Mouse (Mus musculus): ENCODE data around the gene Pld5.

Pld5 gene

GRCm38 (mm10) chr1:176167784-176168183, 107.3 kb downstream of the Pld5 start:
- in situ Hi-C loops (cut with MboI, MseI), result no loop called here

GRCm38 (mm10) chr1:176167114-176167513, 108.0 kb downstream of the Pld5 start:
- in situ Hi-C loops (cut with MboI, MseI), result no loop called here

GRCm38 (mm10) chr1:176145306-176145705, 129.8 kb downstream of the Pld5 start:
- in situ Hi-C loops (cut with MboI, MseI), result no loop called here

DNA sequence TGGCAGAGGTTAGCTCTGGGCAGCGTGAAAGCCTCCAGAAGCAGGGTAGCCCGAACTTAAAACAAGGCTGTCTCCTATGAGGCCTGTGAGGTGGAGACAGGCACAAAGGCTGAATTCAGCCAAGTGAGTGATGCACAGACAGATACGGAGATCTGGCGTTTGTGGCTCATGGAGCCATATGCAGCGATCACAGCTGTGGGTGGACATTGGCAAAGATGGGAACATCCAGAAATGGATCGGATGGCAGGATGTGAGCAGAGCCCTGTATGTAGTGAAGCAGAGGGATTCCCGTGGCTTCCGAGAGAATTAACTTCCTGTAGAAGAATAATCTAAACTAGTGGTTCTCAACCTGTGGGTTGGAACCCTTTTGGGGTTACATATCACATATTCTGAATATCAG, 140.7 kb downstream of the Pld5 start:
- in situ Hi-C loops (cut with MboI, MseI), result no loop called here

DNA sequence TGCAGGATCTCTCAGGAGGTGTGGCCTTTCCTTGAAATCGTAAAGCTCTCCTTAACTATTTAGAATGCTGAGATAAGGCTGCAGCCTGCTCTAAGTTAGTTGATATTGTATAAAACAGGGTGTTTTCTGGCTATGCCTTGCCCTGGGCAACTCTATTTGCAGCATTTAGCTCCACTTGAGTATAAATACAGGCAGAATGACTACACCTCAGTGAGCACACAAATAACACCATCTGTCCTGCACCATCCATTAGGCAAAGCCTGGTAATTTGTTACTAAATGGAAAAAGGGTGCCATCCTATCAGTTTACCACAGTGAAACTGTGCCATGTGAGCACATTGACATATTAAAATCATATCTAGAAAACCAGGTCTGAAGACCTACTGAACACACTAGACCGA, 149.3 kb downstream of the Pld5 start:
- in situ Hi-C loops (cut with MboI, MseI), result no loop called here

- in situ Hi-C loops (cut with MboI, MseI), result loop anchor here (5.0 kb wide), 1 partner anchor 83 kb away; no protein-coding TSS in a partner anchor
These were observed 150.7 kb downstream of the Pld5 start for GRCm38 (mm10) chr1:176124441-176124840.

GRCm38 (mm10) chr1:176123781-176124180, 151.3 kb downstream of the Pld5 start:
- in situ Hi-C loops (cut with MboI, MseI), result loop anchor here (5.0 kb wide), 1 partner anchor 84 kb away; no protein-coding TSS in a partner anchor

- in situ Hi-C loops (cut with MboI, MseI), result loop anchor here (10.0 kb wide), 1 partner anchor 1701 kb away; no protein-coding TSS in a partner anchor
These were observed 159.5 kb downstream of the Pld5 start for GRCm38 (mm10) chr1:176115604-176116003.

DNA sequence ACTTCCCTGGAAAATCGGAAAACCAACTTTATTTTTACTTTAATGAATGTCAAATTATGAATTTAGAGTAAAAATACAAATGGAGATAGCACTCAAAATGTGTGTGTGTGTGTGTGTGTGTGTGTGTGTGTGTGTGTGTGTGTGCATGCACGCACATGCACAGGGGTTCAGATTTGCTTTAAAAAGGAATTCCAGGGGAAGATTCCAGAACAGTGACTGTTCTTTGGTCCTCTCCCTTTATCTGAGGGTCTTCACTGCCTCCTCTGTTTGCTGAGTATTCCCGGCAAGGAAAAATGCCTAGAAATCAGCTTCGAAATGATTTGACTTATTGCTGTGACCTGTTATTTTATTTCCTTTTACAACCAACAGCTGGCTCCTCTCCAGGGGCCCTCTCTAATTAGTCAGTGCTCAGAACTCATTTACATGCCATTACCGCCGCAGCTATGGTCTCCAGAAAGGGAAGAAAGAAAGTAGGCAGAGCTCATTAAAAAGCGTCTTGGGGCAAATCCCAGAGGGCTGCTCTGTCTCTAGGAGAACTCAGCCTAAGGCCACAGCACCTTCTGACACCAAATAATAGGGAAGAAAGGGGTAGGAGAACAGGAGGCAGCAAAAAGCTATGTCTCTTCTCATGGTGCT, 176.3 kb downstream of the Pld5 start:
- in situ Hi-C loops (cut with MboI, MseI), result no loop called here

DNA sequence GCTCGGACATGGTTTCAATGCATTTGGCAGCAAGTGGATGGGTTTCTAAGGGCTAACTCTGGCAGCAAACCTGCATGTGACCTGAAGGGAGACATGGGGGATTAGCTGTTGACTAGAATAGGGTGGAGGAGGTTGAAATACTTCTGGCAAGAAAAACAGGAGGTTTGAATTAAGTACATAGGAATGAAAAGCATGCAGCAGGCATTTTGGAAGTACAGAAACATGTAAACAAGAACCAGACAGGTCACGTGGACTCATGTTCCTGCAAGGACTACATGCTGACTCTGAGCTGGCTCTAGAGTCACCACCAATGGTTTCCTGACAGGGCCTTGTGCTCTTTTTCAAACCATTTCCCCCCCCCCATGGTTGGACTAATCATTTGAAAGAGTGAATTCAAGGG, 183.0 kb downstream of the Pld5 start:
- in situ Hi-C loops (cut with MboI, MseI), result no loop called here

GRCm38 (mm10) chr1:176089382-176089781, 185.7 kb downstream of the Pld5 start:
- in situ Hi-C loops (cut with MboI, MseI), result no loop called here

DNA sequence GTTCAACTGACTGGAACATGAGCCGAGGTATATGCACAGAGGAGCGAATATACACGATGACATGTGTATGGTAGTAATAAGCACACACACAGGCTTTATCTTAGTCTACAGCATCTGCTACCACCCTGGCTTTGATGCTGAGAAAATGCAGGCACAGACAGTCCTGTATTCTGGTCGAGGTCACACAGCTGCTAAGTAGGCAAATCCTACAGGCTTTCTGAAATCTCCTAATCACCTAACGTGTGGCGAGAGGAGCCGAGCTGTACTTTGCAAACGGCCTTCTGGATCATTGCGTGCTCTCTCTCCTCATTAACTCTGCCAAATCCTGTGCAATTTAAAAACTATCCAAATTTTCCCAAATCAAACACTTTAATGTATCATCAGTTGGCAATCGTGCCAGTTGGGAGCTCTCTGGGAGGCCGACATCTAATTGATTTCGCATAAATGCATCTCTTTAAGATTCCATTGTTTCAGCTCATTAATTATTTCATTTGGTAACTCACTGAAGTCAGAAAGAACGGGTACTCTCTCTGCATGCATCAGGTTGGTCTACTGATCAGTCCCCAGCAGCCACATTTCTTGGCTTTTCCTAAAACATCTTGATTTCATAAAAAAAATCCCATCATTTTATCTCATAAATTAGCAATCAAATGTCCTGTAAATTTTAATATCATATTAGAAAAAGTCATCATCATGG, 189.0 kb downstream of the Pld5 start:
- in situ Hi-C loops (cut with MboI, MseI), result no loop called here

- in situ Hi-C loops (cut with MboI, MseI), result no loop called here
These were observed 192.8 kb downstream of the Pld5 start for GRCm38 (mm10) chr1:176082306-176082705.

DNA sequence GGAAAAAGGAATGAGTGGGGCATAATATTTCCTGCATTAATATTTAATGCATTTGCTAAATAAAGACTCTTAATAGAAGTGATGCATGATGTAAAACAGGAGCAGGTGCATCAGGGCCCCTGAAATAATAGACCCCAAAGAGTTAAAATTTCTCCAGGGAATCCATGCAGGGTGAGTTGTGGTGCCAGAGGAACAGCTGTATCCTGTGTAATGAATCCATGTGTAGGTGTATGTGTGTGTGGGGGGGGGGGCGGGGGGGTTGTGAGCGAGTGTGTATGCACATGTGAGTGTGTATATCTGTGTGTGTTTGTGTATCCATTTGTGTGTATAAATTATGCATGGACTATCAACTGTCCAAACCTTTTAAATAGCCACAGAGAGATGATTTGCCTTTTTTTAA, 194.1 kb downstream of the Pld5 start:
- in situ Hi-C loops (cut with MboI, MseI), result no loop called here

GRCm38 (mm10) chr1:176078410-176078809, 196.7 kb downstream of the Pld5 start:
- in situ Hi-C loops (cut with MboI, MseI), result no loop called here

DNA sequence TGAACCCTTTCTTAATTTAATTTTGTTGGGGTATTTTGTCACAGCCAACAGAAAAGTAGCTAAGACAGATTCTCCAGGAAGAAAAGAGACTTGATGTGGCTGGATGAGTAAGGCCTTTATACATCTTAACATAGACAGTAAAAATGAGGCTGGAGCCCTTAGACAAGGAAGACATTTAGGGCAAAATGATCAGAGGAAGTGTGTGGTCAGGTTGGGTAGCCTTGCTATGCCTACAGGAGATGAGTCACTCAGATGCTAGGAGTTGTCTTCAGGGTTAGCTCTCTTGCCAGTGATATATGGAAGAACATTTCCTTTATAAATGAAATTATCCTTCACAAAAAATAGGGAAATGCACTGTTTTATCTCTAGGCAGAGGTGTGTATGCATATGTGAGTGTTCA, 198.3 kb downstream of the Pld5 start:
- in situ Hi-C loops (cut with MboI, MseI), result no loop called here

DNA sequence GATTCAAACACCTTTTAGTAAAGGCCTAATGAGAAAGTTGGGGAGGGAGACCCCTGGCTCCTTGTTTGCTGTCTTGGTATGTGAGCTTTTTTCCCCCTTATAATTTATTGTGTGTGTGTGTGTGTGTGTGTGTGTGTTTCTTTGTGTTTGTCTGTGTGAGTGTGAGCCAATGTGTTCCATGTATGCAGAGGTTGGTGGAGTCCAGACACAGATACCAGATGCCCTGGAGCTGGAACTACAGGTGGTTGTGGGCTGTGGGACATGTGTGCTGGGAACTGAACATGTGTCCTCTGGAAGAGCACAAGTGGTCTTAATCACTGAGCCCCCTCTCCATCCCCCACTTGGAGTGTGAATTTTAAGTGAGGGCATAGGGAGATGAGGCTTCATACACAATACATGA, 199.3 kb downstream of the Pld5 start:
- in situ Hi-C loops (cut with MboI, MseI), result no loop called here

DNA sequence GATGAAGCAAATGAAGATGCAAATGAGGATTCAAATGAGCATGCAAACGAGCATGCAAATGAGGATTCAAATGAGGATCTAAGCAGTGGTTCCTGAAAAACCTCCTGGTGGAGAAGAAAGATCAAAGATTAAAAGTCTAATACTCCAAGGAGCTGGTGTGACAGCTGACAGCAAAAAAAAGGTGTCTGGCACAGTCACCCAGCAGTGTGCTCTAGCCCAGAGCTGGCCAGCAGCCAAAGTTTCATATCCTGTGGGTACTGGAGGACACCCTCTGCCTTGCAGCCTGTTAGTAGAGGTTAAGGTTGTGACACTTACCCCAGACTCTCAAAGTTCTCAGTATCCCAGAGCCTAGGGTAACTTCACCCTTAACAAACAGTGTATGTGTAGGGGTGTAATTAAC, 199.7 kb downstream of the Pld5 start:
- in situ Hi-C loops (cut with MboI, MseI), result no loop called here

DNA sequence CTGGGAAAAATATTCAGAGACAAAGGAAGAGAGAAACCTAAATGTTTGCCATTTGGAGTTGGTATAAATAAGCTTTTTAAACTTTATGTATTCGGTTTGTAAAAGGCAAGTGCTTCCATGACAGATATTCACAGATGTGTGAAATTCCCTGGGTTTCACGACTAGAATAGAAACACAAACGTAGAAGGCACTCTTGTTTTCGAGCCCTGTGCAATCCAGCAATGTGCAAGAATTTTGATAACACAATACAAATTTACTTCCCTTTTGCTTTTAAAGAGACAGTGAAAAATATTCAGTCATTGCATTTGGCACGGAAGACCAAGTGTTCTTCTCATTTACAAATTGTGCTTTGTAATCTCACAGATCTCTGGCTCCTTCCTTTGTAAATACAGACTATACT, 200.6 kb downstream of the Pld5 start:
- in situ Hi-C loops (cut with MboI, MseI), result no loop called here

DNA sequence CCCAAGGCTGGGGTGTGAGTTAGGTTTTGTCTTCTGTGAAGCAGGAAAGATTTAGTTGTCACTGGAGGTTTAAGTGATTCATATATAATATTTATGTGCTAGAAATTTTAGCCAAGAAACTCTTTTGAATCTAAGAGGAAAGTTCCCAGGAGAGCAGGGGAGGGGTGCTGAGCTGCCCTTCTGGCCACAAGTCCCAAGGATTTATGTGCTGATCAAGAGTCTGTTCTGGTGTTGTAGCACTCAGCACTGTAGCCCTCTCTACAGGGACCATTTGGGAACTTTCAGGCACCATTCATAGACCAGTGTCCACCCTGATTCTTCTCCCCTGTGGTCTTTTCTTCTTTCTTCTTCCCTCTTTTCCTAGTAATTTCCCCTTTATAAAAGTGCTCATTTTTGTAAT, 209.8 kb downstream of the Pld5 start:
- in situ Hi-C loops (cut with MboI, MseI), result no loop called here

DNA sequence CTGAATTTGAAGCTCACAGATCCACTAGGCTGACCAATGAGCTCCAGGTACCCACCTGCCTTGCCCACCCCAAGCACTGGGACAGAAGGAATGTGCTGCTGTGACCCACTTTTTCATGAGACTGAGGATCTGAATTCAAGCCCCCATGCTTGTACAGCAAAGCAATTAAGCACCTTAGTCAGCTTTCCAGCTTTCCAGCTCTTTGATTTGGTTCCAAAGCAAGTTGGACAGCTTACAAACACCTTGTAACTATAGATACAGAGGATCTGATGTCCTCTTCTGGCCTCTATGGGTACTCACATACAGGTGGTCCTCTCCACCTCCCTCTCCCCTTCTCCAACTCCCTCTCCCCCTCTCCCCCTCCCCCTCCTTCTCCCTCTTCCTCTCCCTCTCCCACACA, 210.6 kb downstream of the Pld5 start:
- in situ Hi-C loops (cut with MboI, MseI), result no loop called here

DNA sequence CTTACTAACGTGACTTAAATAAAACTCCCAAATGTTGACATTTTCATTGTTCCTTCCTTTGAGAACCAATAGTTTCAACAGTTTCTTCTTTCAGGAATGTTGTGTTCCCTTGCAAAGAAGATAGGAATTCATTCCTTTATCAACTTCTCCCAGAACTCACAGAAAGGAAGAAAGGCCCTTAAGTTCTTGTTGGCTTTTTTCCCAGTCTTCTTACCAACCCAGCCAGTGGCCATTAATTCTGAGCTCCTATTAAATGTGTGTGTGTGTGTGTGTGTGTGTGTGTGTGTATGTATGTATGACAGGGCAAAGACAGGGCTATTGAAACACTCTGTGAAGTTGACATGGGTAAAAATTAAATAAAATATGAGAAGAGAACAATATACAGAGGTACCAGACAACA, 221.5 kb downstream of the Pld5 start:
- in situ Hi-C loops (cut with MboI, MseI), result no loop called here

DNA sequence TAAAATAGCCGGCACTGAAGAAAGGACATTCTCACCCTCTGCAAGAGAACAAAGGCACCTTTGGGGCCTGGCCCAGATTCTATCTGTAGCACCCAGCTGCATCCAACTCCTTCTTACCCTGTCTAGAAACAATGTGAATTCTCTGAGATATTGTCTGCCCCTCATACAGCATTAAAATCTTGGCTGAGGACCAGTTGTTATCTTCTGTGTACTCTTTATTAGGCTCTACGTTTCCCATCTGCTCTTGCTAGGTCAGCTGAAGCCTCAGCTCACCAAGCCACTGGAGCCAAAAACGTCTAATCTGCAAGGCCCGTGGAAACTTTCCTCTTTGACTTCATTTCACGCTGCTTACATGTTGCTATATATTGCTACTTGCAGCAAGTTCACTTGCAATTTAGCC, 228.1 kb downstream of the Pld5 start:
- in situ Hi-C loops (cut with MboI, MseI), result no loop called here

All from T-helper 1 cell (primary cell).